Mouse (Mus musculus): ENCODE measurements at regions not wholly inside any gene's neighbourhood (a gene's known extent, or its start where the extent isn't known, plus 50 kb on each side); places are given as distances from the start of the nearest gene placed in this dataset.

DNA sequence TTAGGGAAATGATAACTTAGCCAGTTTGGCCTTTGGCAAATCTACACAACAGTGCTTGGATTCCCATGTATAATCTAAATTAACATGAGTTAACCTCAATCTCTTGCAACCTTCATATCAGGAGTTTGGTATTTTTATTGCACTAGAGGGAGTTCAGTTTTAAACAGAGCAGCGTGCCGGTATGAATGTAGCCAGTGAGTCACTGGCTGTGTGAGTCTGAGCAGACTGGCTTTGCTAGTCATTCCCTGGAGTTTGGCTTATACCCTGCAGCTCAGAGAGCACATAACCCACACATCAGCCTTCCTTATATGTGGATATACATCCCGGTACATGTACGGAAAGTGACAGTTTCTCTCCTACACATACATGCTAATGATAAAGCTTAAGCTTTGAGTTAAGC is 360.6 kb upstream of the Runx1 start:
- ATAC-seq (replicated peaks; ENCODE audit: insufficient number of reproducible peaks, low FRiP score, low TSS enrichment, low read depth), result no peak

DNA sequence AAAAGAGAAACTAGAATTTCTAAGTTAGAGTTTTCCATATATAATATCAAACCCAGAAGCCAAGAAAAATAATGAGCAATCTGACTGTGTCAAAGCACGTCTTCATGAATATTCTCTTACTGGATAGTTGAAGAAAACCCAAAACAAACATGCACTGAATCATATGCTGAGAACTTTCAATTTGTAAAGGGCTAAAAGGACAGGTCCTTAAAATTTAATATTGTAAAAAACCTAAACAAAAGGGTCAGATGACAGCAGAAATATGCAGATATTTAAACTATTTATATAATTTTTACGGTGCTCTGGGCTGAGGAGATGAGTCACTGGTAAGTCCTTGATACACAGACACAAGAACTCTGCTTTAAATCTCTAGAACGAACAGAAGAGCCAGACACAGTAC is 356.7 kb upstream of the Runx1 start:
- no peaks in the 10 kb centered on the region for H3K36me3 ChIP-seq (replicated peaks; ENCODE audit: control insufficient read depth, insufficient read depth, low read depth, low read length)
- no peak for DNase-seq (ENCODE audit: low spot score)
- no peaks in the 10 kb centered on the region for H3K9me3 ChIP-seq (replicated peaks; ENCODE audit: control insufficient read depth, low read length)
- no peaks in the 10 kb centered on the region for H3K27me3 ChIP-seq (ENCODE audit: control insufficient read depth, insufficient read depth, low read length)
- no peak overlapping the region for H3K9ac ChIP-seq (replicated peaks; ENCODE audit: low read length)
- no peak for ATAC-seq (replicated peaks; ENCODE audit: insufficient number of reproducible peaks, low FRiP score, low TSS enrichment, low read depth)
- 84% methylated on average over 3 of the region's 3 CpGs for WGBS
- H3K27ac ChIP-seq (replicated peaks; ENCODE audit: low read depth, low read length), result no peak overlapping the region
- H3K4me1 ChIP-seq (ENCODE audit: control insufficient read depth, insufficient read depth, low read length), result no peaks in the 10 kb centered on the region
- no peak overlapping the region for H3K4me2 ChIP-seq (ENCODE audit: low read depth, low read length)
- H3K4me3 ChIP-seq (ENCODE audit: low read depth, low read length), result no peak overlapping the region

More for the DNA sequence above, 360.6 kb upstream of the Runx1 start:
- no peak overlapping the region for H3K27ac ChIP-seq (replicated peaks; ENCODE audit: low read depth, low read length)
- no peaks in the 10 kb centered on the region for H3K36me3 ChIP-seq (replicated peaks; ENCODE audit: control insufficient read depth, insufficient read depth, low read depth, low read length)
- no peak for DNase-seq (ENCODE audit: low spot score)
- no peaks in the 10 kb centered on the region for H3K4me1 ChIP-seq (ENCODE audit: control insufficient read depth, insufficient read depth, low read length)
- H3K9me3 ChIP-seq (replicated peaks; ENCODE audit: control insufficient read depth, low read length), result no peaks in the 10 kb centered on the region
- no peak overlapping the region for H3K9ac ChIP-seq (replicated peaks; ENCODE audit: low read length)
- H3K27me3 ChIP-seq (ENCODE audit: control insufficient read depth, insufficient read depth, low read length), result no peaks in the 10 kb centered on the region
- H3K4me3 ChIP-seq (ENCODE audit: low read depth, low read length), result no peak overlapping the region
- H3K4me2 ChIP-seq (ENCODE audit: low read depth, low read length), result no peak overlapping the region
- 90% methylated on average over 4 of the region's 4 CpGs for WGBS

DNA sequence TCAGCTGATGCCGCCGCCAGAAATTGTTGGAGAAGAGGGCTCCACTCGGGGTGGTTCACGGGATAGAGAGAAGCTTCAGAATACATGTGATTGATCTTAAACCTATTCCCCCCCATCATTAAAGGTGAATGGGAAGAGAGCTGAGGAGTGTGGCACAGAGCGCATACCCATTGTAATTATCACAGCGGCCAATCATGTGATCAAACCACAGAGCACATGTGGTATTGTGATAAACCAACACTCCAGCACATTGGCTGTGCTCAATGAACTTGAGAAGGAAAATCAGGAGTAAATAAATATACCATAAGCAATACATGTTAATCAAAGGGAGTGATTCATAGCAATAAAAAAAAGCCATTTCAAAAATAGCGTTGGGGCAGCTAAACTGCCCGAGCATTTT is 355.5 kb upstream of the Runx1 start:
- Histone ChIP-seq H3K27ac (replicated peaks; ENCODE audit: low read depth, low read length) (no peak overlapping the region), H3K4me1 (ENCODE audit: control insufficient read depth, insufficient read depth, low read length) (no peaks in the 10 kb centered on the region), H3K4me3 (ENCODE audit: low read depth, low read length) (no peak overlapping the region), H3K36me3 (replicated peaks; ENCODE audit: control insufficient read depth, insufficient read depth, low read depth, low read length) (no peaks in the 10 kb centered on the region), H3K9ac (replicated peaks; ENCODE audit: low read length) (no peak overlapping the region), H3K9me3 (replicated peaks; ENCODE audit: control insufficient read depth, low read length) (no peaks in the 10 kb centered on the region), H3K4me2 (ENCODE audit: low read depth, low read length) (no peak overlapping the region), H3K27me3 (ENCODE audit: control insufficient read depth, insufficient read depth, low read length) (no peaks in the 10 kb centered on the region)
- ATAC-seq (replicated peaks; ENCODE audit: insufficient number of reproducible peaks, low FRiP score, low TSS enrichment, low read depth) (no peak), DNase-seq (ENCODE audit: low spot score) (no peak)
- 96% methylated on average over 8 of the region's 8 CpGs for WGBS

DNA sequence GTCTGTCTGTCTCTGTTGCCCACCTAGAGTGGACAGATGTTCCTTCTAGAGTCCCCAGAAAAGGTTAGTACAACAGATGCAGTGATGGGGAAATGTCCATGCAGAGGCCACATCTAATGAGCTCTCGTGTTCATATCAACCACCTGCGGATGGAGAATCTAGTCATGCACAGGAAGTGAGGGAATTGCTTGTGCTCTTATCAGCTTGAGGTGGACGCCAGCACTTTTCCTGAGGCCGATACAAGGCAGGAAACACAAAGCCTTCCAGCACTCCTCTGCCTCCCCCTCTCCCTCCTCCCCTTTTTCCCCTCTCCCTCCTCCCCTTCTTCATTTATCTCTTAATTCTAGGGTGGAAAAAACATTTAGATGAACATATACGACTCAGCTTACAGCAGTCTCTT is 354.3 kb upstream of the Runx1 start:
- H3K27me3 ChIP-seq (ENCODE audit: control insufficient read depth, insufficient read depth, low read length), result no peaks in the 10 kb centered on the region
- ATAC-seq (replicated peaks; ENCODE audit: insufficient number of reproducible peaks, low FRiP score, low TSS enrichment, low read depth), result no peak
- no peak overlapping the region for H3K9ac ChIP-seq (replicated peaks; ENCODE audit: low read length)
- WGBS, result 71% methylated on average over 5 of the region's 5 CpGs
- no peak overlapping the region for H3K4me3 ChIP-seq (ENCODE audit: low read depth, low read length)
- DNase-seq (ENCODE audit: low spot score), result no peak
- H3K4me1 ChIP-seq (ENCODE audit: control insufficient read depth, insufficient read depth, low read length), result no peaks in the 10 kb centered on the region
- H3K36me3 ChIP-seq (replicated peaks; ENCODE audit: control insufficient read depth, insufficient read depth, low read depth, low read length), result no peaks in the 10 kb centered on the region
- no peak overlapping the region for H3K27ac ChIP-seq (replicated peaks; ENCODE audit: low read depth, low read length)
- H3K4me2 ChIP-seq (ENCODE audit: low read depth, low read length), result no peak overlapping the region
- H3K9me3 ChIP-seq (replicated peaks; ENCODE audit: control insufficient read depth, low read length), result no peaks in the 10 kb centered on the region

DNA sequence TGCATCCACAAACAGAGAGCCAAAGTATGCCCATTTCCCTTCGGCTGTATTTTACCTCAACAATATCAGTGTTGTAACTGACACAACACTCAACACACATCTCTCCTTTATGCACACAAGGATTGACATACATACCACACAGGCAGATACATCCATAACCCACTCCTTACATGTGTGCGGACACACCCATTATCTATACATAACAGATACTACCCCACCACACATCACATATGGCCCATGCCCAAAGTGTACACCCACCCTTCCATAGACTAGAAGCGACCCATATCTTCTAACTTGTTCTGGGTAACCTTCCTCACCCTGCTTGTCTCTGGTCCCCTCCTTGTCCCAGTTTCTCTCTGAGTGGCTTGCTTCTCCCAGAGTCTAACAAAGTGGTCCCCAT is 340.7 kb upstream of the Runx1 start:
- H3K4me1 ChIP-seq (ENCODE audit: control insufficient read depth, insufficient read depth, low read length), result no peaks in the 10 kb centered on the region
- no peak overlapping the region for H3K9ac ChIP-seq (replicated peaks; ENCODE audit: low read length)
- H3K4me2 ChIP-seq (ENCODE audit: low read depth, low read length), result no peak overlapping the region
- no peaks in the 10 kb centered on the region for H3K27me3 ChIP-seq (ENCODE audit: control insufficient read depth, insufficient read depth, low read length)
- H3K27ac ChIP-seq (replicated peaks; ENCODE audit: low read depth, low read length), result no peak overlapping the region
- no peaks in the 10 kb centered on the region for H3K36me3 ChIP-seq (replicated peaks; ENCODE audit: control insufficient read depth, insufficient read depth, low read depth, low read length)
- DNase-seq (ENCODE audit: low spot score) (no peak), ATAC-seq (replicated peaks; ENCODE audit: insufficient number of reproducible peaks, low FRiP score, low TSS enrichment, low read depth) (no peak)
- 96% methylated on average over 3 of the region's 3 CpGs for WGBS
- H3K9me3 ChIP-seq (replicated peaks; ENCODE audit: control insufficient read depth, low read length), result no peaks in the 10 kb centered on the region
- H3K4me3 ChIP-seq (ENCODE audit: low read depth, low read length), result no peak overlapping the region

DNA sequence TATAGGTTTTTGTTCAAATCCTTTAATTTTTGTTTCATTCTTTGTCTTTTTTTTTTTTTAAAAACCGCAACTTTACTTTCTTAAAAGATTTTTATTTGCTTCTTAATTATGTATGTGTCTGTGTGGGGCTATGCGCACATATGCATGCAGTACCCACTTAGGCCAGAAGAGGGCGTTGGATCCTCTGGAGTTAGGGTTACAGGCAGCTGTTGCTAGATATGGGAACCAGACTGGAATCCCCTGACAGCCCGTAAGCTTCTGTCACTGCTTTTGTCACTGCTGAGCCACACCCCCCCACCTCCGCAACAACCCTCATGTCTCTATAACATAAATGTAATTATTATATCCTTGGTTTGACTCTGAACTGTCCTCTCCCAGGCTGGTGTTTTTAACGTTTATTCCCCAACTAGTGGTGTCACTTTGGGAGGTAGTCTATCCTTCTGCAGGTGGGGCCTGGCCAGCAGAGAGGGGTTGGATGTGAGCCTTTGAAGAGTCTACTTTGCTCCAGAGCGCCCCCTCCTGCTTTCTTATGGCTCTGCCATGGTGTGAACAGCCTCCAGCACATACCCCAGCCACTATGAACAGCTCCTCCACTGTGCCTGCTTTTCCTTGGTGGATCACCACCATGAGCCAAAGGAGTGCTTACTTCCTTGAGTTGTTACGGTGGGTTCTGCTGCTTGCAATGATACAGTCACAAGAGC is 332.7 kb upstream of the Runx1 start:
- DNase-seq (ENCODE audit: low spot score) (no peak), ATAC-seq (replicated peaks; ENCODE audit: insufficient number of reproducible peaks, low FRiP score, low TSS enrichment, low read depth) (no peak)
- Histone ChIP-seq H3K4me1 (ENCODE audit: control insufficient read depth, insufficient read depth, low read length) (no peaks in the 10 kb centered on the region), H3K36me3 (replicated peaks; ENCODE audit: control insufficient read depth, insufficient read depth, low read depth, low read length) (no peaks in the 10 kb centered on the region), H3K9ac (replicated peaks; ENCODE audit: low read length) (no peak overlapping the region), H3K4me2 (ENCODE audit: low read depth, low read length) (no peak overlapping the region), H3K4me3 (ENCODE audit: low read depth, low read length) (no peak overlapping the region), H3K9me3 (replicated peaks; ENCODE audit: control insufficient read depth, low read length) (no peaks in the 10 kb centered on the region), H3K27ac (replicated peaks; ENCODE audit: low read depth, low read length) (no peak overlapping the region), H3K27me3 (ENCODE audit: control insufficient read depth, insufficient read depth, low read length) (no peaks in the 10 kb centered on the region)
- WGBS, result 84% methylated on average over 8 of the region's 8 CpGs

DNA sequence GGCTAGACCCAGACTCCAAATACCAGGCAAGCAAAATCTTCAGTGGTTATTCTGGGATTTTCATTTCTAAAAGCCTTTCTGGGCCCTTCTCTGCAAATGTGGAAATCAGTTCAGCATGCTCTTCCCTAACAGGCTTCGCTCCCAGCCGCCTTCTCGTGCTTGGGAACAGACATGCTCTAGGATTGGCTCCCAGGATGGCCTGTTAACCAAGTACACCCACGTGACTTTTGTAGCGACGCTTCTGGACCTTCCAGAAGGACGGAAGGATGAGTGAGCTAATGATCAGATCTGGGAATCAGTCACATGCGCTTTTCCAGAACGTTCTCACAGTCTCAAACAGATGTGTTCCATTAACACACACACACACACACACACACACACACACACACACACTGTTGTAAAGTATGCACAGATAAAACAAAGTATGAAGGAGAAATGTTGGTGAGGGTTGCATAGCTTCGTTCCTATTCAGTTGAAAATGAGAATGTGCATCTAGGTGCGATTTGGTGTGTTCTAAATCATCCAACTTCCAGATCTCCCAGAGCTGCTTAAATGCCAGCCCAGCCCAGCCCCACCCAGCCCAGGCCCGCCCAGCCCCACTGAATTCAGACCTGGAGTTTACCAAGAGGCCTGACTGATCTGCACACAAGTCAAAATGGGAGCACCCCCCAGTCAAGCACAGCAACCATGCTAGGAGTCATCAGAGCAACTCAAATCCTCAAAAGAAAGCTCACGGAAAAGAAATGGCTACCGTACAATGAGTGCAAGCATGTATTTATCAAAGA is 327.8 kb upstream of the Runx1 start:
- Histone ChIP-seq H3K4me2 (ENCODE audit: low read depth, low read length) (no peak overlapping the region), H3K36me3 (replicated peaks; ENCODE audit: control insufficient read depth, insufficient read depth, low read depth, low read length) (no peaks in the 10 kb centered on the region), H3K4me1 (ENCODE audit: control insufficient read depth, insufficient read depth, low read length) (peaks cover 5% of the 10 kb centered on the region; the same call in 1 of the 2 replicates), H3K9me3 (replicated peaks; ENCODE audit: control insufficient read depth, low read length) (no peaks in the 10 kb centered on the region), H3K9ac (replicated peaks; ENCODE audit: low read length) (no peak overlapping the region), H3K4me3 (ENCODE audit: low read depth, low read length) (no peak overlapping the region), H3K27ac (replicated peaks; ENCODE audit: low read depth, low read length) (no peak overlapping the region), H3K27me3 (ENCODE audit: control insufficient read depth, insufficient read depth, low read length) (no peaks in the 10 kb centered on the region)
- ATAC-seq (replicated peaks; ENCODE audit: insufficient number of reproducible peaks, low FRiP score, low TSS enrichment, low read depth) (no peak), DNase-seq (ENCODE audit: low spot score) (no peak)
- WGBS, result 81% methylated on average over 14 of the region's 14 CpGs

DNA sequence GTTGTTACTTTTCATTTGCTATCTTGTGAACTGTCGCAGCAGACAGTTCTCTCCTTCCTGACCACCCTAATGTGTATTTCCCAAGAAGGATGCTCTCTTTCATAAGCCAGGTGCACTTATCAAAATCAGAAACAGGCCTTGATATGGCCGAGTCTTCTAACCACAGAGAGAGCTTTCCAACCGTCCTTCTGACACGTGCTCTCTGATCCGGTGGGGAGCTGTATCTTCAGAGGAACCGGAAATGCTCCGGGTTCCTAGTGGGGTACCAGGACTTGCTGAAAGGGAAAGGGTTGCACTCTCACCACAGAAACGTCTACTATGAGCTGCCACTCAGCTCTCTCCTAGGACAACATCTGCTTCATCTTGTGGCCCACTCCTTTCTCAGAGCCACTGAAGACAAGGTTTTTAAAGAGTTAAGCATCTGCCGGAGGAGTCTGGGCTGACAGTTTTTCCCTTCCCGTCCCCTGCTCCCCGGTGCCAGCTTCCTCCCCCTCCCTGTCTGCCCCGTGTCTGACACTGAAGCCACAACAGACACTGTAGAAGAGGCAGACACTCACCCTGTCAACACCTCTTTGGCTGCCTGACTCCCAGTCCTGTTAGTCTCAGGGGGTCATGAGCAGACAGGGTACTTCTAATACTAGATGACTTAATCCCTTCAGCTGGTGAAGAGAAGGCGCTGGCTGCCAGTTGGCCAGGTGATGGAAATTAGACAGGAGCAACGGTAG is 327.0 kb upstream of the Runx1 start:
- no peak overlapping the region for H3K9ac ChIP-seq (replicated peaks; ENCODE audit: low read length)
- H3K27ac ChIP-seq (replicated peaks; ENCODE audit: low read depth, low read length), result no peak overlapping the region
- ATAC-seq (replicated peaks; ENCODE audit: insufficient number of reproducible peaks, low FRiP score, low TSS enrichment, low read depth) (no peak), DNase-seq (ENCODE audit: low spot score) (no peak)
- no peaks in the 10 kb centered on the region for H3K36me3 ChIP-seq (replicated peaks; ENCODE audit: control insufficient read depth, insufficient read depth, low read depth, low read length)
- H3K9me3 ChIP-seq (replicated peaks; ENCODE audit: control insufficient read depth, low read length), result no peaks in the 10 kb centered on the region
- 44% methylated on average over 14 of the region's 14 CpGs for WGBS
- H3K27me3 ChIP-seq (ENCODE audit: control insufficient read depth, insufficient read depth, low read length), result no peaks in the 10 kb centered on the region
- H3K4me3 ChIP-seq (ENCODE audit: low read depth, low read length), result no peak overlapping the region
- H3K4me2 ChIP-seq (ENCODE audit: low read depth, low read length), result no peak overlapping the region
- peaks cover 5% of the 10 kb centered on the region; the same call in 1 of the 2 replicates for H3K4me1 ChIP-seq (ENCODE audit: control insufficient read depth, insufficient read depth, low read length)
